Mouse (Mus musculus): Measurements from ENCODE around the gene Wwp2. TPM values are rescaled to one million over a fixed set of nuclear protein-coding genes. Genes with fewer than 3 reads are reported as not detected.
A peak's percentile ranks its signal among the peaks of the same experiment; 100 is the strongest.
"Not testable (repeated sequence)": the region's sequence is repeated elsewhere in the genome, so short reads cannot be mapped to it uniquely, and the experiment has no call there.

Wwp2 gene
- polyA plus RNA-seq, 1 experiment: 27.3 TPM

GRCm38 (mm10) chr8:107472403-107473100, 36.4 kb downstream of the Wwp2 start:
- DNase-seq (ENCODE audit: extremely low spot score in 1 of 2, low spot score in 1 of 2): no peak

DNA sequence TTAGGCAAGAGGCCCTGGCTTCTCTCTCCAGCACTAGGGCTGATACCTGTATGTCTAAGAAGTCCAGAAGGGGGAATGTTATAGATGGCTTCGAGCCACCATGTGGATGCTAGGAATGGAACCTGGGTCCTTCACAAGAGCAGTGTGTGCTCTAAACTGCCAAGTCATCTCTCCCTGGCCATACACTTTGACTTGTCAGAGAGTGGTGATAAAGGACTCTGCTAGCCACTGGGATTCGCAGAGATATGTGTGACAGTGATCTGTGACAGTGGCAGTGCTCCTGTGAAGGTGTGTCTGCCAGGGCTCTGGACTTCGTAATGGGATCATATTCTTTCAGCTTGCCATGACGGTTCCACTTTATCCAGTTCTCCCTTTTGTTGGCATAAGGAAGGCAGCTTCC, 37.2 kb downstream of the Wwp2 start:
- DNase-seq (ENCODE audit: extremely low spot score in 1 of 2, low spot score in 1 of 2): no peak

GRCm38 (mm10) chr8:107475613-107476012, 39.4 kb downstream of the Wwp2 start:
- DNase-seq (ENCODE audit: extremely low spot score in 1 of 2, low spot score in 1 of 2): peak in 1 of 2 experiments; percentile 40

DNA sequence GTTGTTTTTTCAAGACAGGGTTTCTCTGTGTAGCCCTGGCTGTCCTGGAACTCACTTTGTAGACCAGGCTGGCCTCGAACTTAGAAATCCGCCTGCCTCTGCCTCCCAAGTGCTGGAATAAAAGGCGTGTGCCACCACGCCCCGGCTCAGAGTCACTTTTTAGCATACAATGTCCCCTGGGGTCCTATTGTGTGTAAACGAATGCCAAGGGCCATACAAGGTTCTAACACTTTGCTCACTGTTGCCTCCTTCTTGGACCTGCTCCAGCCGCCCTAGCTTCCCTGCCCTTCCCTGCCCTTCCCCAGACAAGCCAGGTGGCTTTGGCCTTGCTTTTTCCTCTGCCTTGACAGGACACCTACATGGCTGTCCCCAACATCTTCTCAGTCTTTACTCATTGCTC, 40.6 kb downstream of the Wwp2 start:
- not testable (repeated sequence) for DNase-seq (ENCODE audit: extremely low spot score in 1 of 2, low spot score in 1 of 2)

GRCm38 (mm10) chr8:107478728-107479127, 42.6 kb downstream of the Wwp2 start:
- DNase-seq (ENCODE audit: extremely low spot score in 1 of 2, low spot score in 1 of 2): no peak

DNA sequence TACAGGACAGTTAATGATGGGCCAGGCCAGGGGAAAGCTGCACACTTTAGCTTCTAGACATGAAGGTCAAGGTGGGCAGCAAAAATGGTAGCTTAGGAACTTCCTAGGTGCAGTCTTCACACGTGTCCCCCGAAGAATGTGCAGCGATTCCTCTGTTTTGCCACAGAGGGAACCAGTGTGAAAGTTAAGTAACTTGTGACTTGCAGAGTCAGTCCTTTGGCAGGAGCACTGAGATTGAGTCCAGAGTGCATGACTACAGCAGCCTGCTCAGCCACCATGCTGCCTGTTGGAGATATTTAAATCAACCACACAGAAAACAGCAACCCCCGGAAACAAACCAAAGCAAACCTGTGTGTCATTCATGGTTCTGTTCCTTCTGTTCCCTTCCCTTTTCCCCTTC, 44.3 kb downstream of the Wwp2 start:
- no peak for DNase-seq (ENCODE audit: extremely low spot score in 1 of 2, low spot score in 1 of 2)

GRCm38 (mm10) chr8:107483250-107483649, 47.1 kb downstream of the Wwp2 start:
- no peak for DNase-seq (ENCODE audit: extremely low spot score in 1 of 2, low spot score in 1 of 2)

DNA sequence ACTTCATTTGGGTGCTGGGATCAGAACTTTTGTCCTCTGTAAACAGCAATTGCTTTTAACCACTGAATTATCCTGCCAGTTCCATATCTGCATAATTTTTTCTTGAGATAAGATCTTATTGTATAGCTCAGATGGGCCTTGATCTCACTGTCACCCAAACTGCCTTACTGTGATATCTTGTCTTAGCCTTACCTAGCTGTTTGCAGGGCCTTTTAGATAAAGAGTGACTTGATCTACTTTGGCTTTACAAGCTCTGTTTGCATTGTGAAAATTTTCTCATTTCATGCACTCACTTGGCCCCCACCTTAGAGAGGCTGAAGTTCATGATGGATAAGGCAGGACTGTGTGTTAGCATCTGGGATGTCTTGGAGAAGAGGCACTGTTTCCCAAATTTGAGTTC, 48.8 kb downstream of the Wwp2 start:
- no peak for DNase-seq (ENCODE audit: extremely low spot score in 1 of 2, low spot score in 1 of 2)

DNA sequence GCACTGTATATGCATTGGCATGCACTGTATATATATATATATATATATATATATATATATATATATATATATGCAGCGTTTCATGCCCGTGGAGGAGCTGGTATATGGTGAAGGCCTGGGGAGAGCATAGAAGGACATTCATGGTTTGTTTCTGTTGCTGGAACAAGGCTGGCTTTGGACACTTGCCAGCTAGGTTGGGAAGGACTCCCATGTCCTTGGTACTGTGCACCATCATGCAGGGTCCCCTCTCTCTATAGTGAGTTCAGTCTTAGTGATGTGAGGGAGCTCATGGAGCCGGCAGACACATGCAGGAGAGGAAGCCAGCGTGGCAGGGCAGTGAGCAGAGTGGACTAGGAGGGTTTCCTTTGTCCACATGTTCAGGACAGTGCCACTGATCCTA, 52.4 kb downstream of the Wwp2 start:
- DNase-seq (ENCODE audit: extremely low spot score in 1 of 2, low spot score in 1 of 2): no peak

DNA sequence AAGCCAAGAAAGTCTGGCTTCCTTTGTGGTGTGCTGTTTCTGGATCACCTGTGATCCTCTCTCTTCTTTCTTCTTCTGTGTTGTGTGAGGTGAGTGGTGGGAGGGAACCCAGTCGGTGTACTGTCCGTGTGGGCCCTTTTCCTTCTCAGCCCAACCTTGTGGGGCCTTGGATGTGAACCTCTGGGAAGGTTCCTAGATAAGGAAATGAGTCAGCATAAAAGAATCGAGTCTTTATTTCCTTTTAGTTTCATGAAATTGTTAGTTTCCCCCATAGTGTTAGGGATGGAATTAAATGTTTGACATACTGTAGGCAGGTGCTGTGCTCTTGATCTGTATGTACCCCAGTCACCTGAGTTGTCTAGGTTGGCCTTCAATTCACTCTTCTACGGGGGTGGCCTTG, 52.9 kb downstream of the Wwp2 start:
- DNase-seq (ENCODE audit: extremely low spot score in 1 of 2, low spot score in 1 of 2): no peak

DNA sequence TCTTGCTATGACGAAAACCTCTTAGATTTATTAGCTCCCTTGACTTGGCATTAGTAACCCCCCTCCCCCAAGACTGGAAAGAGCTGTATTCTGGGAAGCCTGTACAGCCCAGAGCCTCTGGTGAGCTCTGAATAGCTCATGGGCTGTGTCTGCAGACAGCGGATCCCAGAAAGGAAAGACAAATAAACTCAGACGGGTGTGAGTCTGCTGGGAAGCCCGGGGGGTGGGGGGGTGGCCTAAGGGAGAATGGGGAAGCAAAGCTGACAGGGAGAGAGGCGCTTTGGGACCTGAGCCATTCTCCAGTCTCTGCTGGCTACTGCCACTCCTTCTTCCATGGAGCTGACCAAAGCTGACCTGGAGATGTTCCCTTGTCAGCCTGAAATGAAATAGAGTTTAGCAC, 53.8 kb downstream of the Wwp2 start:
- DNase-seq (ENCODE audit: extremely low spot score in 1 of 2, low spot score in 1 of 2): no peak

DNA sequence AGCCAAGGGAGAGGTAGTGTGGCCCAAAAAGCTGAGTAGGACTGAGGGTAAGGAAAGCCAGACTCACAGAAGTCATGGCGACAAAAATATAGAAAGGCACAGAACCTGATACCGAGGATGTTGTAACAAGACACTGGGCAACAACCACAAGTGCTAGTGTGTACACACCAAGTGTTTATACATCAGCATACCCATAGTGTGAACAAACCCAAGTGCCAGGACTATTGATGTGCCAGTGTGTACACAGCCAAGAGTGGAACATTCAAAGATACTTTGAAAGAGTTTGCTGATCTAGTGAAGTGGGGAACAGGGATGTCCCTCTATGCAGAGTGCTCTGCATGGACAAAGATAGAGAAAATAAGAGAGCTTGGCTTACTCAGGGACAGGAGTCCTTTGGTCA, 54.5 kb downstream of the Wwp2 start:
- DNase-seq (ENCODE audit: extremely low spot score in 1 of 2, low spot score in 1 of 2): no peak

GRCm38 (mm10) chr8:107491212-107491611, 55.0 kb downstream of the Wwp2 start:
- DNase-seq (ENCODE audit: extremely low spot score in 1 of 2, low spot score in 1 of 2): no peak

- no peak for DNase-seq (ENCODE audit: extremely low spot score in 1 of 2, low spot score in 1 of 2)
Observed at GRCm38 (mm10) chr8:107491831-107492230, 55.7 kb downstream of the Wwp2 start.

GRCm38 (mm10) chr8:107492802-107493201, 56.6 kb downstream of the Wwp2 start:
- peak; percentile 36 to 55 for DNase-seq (ENCODE audit: extremely low spot score in 1 of 2, low spot score in 1 of 2)

GRCm38 (mm10) chr8:107495425-107495824, 59.3 kb downstream of the Wwp2 start:
- DNase-seq (ENCODE audit: extremely low spot score in 1 of 2, low spot score in 1 of 2): no peak

DNA sequence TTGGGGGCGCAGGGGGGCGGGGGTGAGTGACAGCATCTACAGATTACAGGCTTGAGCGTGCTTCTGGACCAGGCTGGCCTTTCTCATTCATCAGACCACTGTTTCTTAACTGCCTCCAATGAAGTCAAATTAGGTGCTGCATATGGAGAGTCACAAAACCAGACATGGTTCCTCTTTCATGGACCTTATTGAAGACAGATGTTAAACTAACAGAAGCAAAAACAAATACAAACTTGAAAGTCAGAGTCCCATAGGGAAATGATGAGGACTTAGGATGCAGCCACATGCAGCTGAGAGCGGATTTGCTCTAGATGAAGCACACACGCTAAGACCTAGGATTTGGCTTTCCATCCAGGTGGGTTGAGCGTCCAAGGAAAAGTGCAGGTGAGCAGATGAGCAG, 61.5 kb downstream of the Wwp2 start:
- DNase-seq (ENCODE audit: extremely low spot score in 1 of 2, low spot score in 1 of 2): no peak

- DNase-seq (ENCODE audit: extremely low spot score in 1 of 2, low spot score in 1 of 2): no peak
Observed at GRCm38 (mm10) chr8:107498390-107498789, 62.2 kb downstream of the Wwp2 start.

DNA sequence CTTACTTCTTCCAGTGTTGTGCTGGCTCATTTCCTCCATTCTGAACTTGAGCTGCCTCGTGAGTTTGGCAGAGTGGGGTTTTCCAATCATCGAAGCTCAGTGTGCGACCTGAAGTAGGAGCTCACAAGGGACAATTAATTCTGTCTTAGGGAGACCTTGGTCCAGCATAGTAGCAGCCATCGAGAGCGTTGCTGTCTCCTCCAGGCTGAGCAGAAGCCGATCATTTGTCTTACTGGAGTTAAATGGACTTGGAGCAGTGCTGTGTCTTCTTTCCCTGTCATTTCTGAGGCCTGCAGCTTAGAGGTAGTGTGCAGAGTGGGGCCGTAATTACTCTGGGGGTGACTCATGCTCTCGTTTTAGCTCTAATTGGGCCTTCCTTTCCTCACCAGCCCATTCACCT, 62.6 kb downstream of the Wwp2 start:
- DNase-seq (ENCODE audit: extremely low spot score in 1 of 2, low spot score in 1 of 2): peak in 1 of 2 experiments; percentile 60

DNA sequence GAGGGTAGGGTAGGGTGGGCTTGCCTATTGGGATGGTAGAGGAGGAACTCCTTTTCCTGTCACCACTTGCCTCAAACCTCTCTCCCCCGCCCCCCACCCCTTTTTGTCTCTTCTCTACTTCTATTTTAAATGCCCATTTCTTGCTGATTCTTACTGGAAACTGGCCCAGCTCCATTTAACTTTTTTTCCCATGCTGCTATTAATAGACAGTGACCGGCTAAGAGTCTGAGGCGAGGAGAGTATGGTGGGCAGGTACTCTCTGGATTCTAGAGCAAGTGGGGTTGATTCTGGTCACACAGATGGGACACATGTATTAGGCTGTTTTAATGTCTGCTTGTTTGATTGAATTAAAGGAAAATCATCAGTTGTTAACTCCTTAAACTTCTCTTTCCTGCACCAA, 63.4 kb downstream of the Wwp2 start:
- DNase-seq (ENCODE audit: extremely low spot score in 1 of 2, low spot score in 1 of 2): no peak

DNA sequence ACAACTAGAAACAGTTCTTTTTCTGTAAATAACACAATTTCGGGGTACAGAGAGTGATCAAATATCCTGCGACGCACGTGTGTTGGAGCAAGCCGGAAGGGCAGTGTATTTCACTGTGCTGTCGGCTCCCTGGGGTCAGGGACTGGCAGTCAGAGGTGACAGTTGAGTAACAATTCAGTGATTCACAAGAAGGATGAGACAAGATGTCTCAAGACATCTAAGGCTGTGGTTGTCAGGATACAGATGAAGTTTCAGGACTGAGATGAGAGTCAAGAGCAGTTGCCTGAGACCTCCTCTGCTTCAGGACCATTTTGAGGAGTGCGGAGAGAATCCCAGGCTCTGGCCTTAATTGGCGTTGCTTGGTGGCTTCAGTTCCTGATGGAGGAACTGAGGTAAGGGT, 66.2 kb downstream of the Wwp2 start:
- DNase-seq (ENCODE audit: extremely low spot score in 1 of 2, low spot score in 1 of 2): no peak

GRCm38 (mm10) chr8:107502922-107503321, 66.8 kb downstream of the Wwp2 start:
- no peak for DNase-seq (ENCODE audit: extremely low spot score in 1 of 2, low spot score in 1 of 2)

GRCm38 (mm10) chr8:107503354-107503753, 67.2 kb downstream of the Wwp2 start:
- no peak for DNase-seq (ENCODE audit: extremely low spot score in 1 of 2, low spot score in 1 of 2)

Data from frontal cortex, adult 2 months (tissue).